Mouse (Mus musculus) heart, embryonic 16.5 days (tissue): ENCODE results near the gene Dlg2. TPM values are rescaled to one million over a fixed set of nuclear protein-coding genes. Genes with fewer than 3 reads are reported as not detected.

Source experiments
- ATAC-seq: fragments of 200-750 bp; cut with Nextera tagmentation; replicated peaks from 2 replicates; pipeline ENCODE4 v1.8.0; 2017; ENCODE audit warnings: moderate number of reproducible peaks; ENCODE audit not compliant: insufficient read depth, low FRiP score; ENCODE audit errors: extremely low read depth
- H3K27ac ChIP-seq: fragments of 300-500 bp; sonication (generic); 2 replicates; pipeline ENCODE4 v1.5.1; 2014; ENCODE audit warnings: mild to moderate bottlenecking, low read length, control low read depth, moderate library complexity
- H3K27me3 ChIP-seq: fragments of 300-500 bp; sonication (generic); 2 replicates; pipeline ENCODE4 v1.6.1; 2014; ENCODE audit warnings: low read length, mixed read lengths; ENCODE audit not compliant: control insufficient read depth, insufficient read depth
- H3K36me3 ChIP-seq: fragments of 300-500 bp; sonication (generic); 2 replicates; pipeline ENCODE4 v1.6.1; 2014; ENCODE audit not compliant: control insufficient read depth, insufficient read depth
- H3K4me1 ChIP-seq: fragments of 300-500 bp; sonication (generic); 2 replicates; pipeline ENCODE4 v1.6.1; 2014; ENCODE audit warnings: low read length, mixed read lengths; ENCODE audit not compliant: control insufficient read depth, insufficient read depth
- H3K4me2 ChIP-seq: fragments of 300-500 bp; sonication (generic); 2 replicates; pipeline ENCODE4 v1.6.1; 2014; ENCODE audit warnings: low read depth, mild to moderate bottlenecking, control low read depth, low read length
- H3K4me3 ChIP-seq: fragments of 300-500 bp; sonication (generic); 2 replicates; pipeline ENCODE4 v1.5.1; 2014; ENCODE audit warnings: mild to moderate bottlenecking, control low read depth, low read length
- H3K9ac ChIP-seq: fragments of 300-500 bp; sonication (generic); 2 replicates; pipeline ENCODE4 v1.6.1; 2014; ENCODE audit warnings: low read length, control low read depth
- H3K9me3 ChIP-seq: fragments of 300-500 bp; sonication (generic); replicated peaks from 2 replicates; pipeline ENCODE4 v1.6.1; 2016; ENCODE audit warnings: low read length; ENCODE audit not compliant: control insufficient read depth
- WGBS: fragments of 180-500 bp; shearing (Covaris S2); extraction: QIAGEN DNeasy Blood & Tissue Kit; methylation state at CpG from one replicate; pipeline ENCODE4 v1.1.7; 2014; 5-methylcytosine and 5-hydroxymethylcytosine counted together
- polyA plus RNA-seq: library from polyadenylated mRNA; unstranded; fragments of >200 nt; fragmentation: Nextera tagmentation; extraction: Ambion mirVana; gene quantifications from 2 replicates; pipeline ENCODE4 v1.2.1, GENCODE M21; 2015

Dlg2 gene
- polyA plus RNA-seq, 1 experiment from 2014 or later: 7.7 TPM

- no peaks in the 10 kb centered on the region for H3K4me1 ChIP-seq
- H3K4me2 ChIP-seq: no peak overlapping the region
- no peak overlapping the region for H3K27ac ChIP-seq
- H3K9ac ChIP-seq: no peak overlapping the region
- no peak for ATAC-seq
- no peaks in the 10 kb centered on the region for H3K36me3 ChIP-seq
- 53% methylated on average over 1 of the region's 1 CpGs for WGBS
- no peaks in the 10 kb centered on the region for H3K27me3 ChIP-seq
- no peak overlapping the region for H3K4me3 ChIP-seq
- no peaks in the 10 kb centered on the region for H3K9me3 ChIP-seq
Observed at GRCm38 (mm10) chr7:92319469-92319868, 1843.0 kb downstream of the Dlg2 start.

GRCm38 (mm10) chr7:92320181-92320580 is 1843.7 kb downstream of the Dlg2 start:
- H3K9me3 ChIP-seq: no peaks in the 10 kb centered on the region
- no peak overlapping the region for H3K4me3 ChIP-seq
- no peak overlapping the region for H3K9ac ChIP-seq
- H3K4me1 ChIP-seq: no peaks in the 10 kb centered on the region
- H3K27me3 ChIP-seq: no peaks in the 10 kb centered on the region
- ATAC-seq: no peak
- no peak overlapping the region for H3K27ac ChIP-seq
- H3K4me2 ChIP-seq: no peak overlapping the region
- H3K36me3 ChIP-seq: no peaks in the 10 kb centered on the region

- H3K9ac ChIP-seq: no peak overlapping the region
- H3K4me3 ChIP-seq: no peak overlapping the region
- H3K27me3 ChIP-seq: no peaks in the 10 kb centered on the region
- H3K27ac ChIP-seq: no peak overlapping the region
- H3K36me3 ChIP-seq: no peaks in the 10 kb centered on the region
- H3K4me1 ChIP-seq: no peaks in the 10 kb centered on the region
- H3K9me3 ChIP-seq: no peaks in the 10 kb centered on the region
- WGBS: 54% methylated on average over 2 of the region's 2 CpGs
- no peak for ATAC-seq
- no peak overlapping the region for H3K4me2 ChIP-seq
Observed at GRCm38 (mm10) chr7:92321786-92322185, 1845.3 kb downstream of the Dlg2 start.

GRCm38 (mm10) chr7:92322342-92323069 is 1846.0 kb downstream of the Dlg2 start:
- Histone ChIP-seq H3K27me3 (no peaks in the 10 kb centered on the region), H3K4me3 (no peak overlapping the region), H3K36me3 (no peaks in the 10 kb centered on the region), H3K4me2 (no peak overlapping the region), H3K9ac (no peak overlapping the region), H3K27ac (no peak overlapping the region), H3K9me3 (no peaks in the 10 kb centered on the region), H3K4me1 (no peaks in the 10 kb centered on the region)
- ATAC-seq: no peak
- 73% methylated on average over 13 of the region's 13 CpGs for WGBS

DNA sequence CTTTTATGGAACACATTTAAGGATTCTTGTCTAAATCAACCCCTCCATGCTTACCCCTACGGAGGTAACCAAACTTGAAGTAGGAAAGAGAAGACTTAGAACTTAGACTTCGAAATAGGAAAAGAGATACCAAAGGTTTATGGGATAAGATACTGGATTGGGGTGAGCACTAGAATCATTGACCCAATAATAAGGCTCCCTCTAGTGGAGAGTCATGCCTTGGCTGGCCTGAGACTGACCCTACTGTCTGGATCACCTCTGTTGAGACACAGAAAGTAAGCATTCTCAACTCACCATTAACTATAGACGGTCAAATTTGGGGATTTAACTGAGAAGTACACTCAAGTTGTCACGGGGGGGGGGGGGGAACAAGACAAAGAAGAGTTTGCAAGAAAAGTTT is 1847.2 kb downstream of the Dlg2 start:
- Histone ChIP-seq H3K9ac (no peak overlapping the region), H3K9me3 (no peaks in the 10 kb centered on the region), H3K4me1 (no peaks in the 10 kb centered on the region), H3K4me2 (no peak overlapping the region), H3K27me3 (no peaks in the 10 kb centered on the region), H3K4me3 (no peak overlapping the region), H3K36me3 (no peaks in the 10 kb centered on the region), H3K27ac (no peak overlapping the region)
- 45% methylated on average over 4 of the region's 4 CpGs for WGBS
- ATAC-seq: no peak

DNA sequence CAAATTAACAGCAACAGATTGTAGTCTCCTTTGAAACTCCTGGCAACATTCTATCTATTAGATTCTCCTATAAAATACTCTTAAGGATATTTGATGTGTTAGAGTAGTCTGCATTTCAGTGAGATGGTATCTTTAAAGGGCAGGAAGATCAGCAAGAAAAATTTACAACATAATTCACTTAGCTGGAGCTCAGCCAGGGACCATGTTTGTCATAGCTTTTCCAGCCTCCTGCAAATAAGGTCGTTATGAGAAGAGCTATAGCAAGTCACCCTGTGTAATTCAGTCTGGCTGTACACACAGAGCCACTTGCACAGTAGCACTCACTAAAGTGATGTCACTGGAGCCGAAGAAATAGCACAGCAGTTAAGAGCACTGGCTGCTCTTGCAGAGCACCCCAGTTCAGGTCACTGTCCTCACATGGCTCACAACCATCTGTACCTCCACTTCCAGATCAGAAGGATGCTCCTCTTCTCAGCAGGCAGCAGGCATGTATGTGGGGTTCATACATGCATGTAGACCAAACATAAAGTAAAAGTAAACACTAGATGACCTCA is 1850.9 kb downstream of the Dlg2 start:
- Histone ChIP-seq H3K9ac (no peak overlapping the region), H3K4me1 (no peaks in the 10 kb centered on the region), H3K27me3 (no peaks in the 10 kb centered on the region), H3K9me3 (no peaks in the 10 kb centered on the region), H3K27ac (no peak overlapping the region), H3K4me3 (no peak overlapping the region), H3K4me2 (no peak overlapping the region), H3K36me3 (no peaks in the 10 kb centered on the region)
- 42% methylated on average over 2 of the region's 2 CpGs for WGBS
- ATAC-seq: no peak

DNA sequence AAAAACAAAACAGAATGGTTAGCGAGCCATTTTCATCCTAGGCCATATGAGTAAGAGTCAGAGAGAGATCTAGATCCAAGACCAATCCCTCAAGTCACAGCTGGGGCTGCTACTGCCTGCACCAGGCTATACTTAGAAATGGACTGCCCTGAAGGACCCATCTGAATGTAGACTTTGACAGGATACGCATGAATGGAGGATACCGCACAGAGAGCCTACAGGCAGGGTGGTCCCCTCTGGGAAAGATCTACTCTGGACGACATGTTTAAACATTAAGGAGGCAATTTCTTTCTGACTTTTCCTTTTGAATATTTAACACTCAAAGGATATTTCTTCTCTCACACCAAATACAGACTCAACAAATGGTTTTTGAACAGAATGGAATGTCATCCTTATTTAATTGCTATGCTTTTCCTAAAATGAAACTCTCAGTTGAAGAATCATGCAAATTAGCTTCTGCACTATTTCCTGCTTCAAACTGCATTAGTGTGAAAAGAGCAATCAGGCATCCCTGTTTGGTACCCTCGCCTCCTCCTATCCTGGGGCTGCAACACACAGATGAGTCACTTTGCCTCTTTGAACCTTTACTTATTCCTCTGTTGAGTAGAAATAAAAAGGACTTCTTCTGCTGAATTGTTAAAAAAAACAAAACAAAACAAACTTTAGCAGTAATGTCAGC is 1856.9 kb downstream of the Dlg2 start:
- no peaks in the 10 kb centered on the region for H3K36me3 ChIP-seq
- no peak overlapping the region for H3K4me2 ChIP-seq
- no peaks in the 10 kb centered on the region for H3K4me1 ChIP-seq
- no peak overlapping the region for H3K4me3 ChIP-seq
- 76% methylated on average over 5 of the region's 5 CpGs for WGBS
- H3K27ac ChIP-seq: no peak overlapping the region
- no peaks in the 10 kb centered on the region for H3K9me3 ChIP-seq
- no peaks in the 10 kb centered on the region for H3K27me3 ChIP-seq
- no peak overlapping the region for H3K9ac ChIP-seq
- ATAC-seq: no peak

DNA sequence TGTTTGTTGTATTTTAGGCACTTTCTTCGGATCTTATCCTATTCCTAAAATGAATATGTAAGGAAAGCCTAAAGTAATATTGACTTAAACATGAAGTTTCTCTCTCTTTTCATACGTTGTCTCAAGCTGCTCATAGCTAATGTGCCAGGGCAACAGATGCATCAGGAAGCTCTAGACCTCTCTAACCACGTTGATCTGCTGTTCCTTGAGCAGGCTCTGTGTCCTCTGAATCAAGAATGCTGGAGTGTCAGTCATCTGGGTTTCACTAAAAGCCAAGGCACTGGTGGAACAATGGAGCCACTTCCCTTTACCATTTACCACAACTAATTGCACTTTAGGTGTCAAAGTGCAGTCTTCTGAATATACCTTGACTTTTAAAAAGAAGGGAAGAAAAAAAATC is 1880.1 kb downstream of the Dlg2 start:
- no peaks in the 10 kb centered on the region for H3K4me1 ChIP-seq
- WGBS: 63% methylated on average over 3 of the region's 3 CpGs

GRCm38 (mm10) chr7:92363386-92363785 is 1886.9 kb downstream of the Dlg2 start:
- no peak overlapping the region for H3K4me2 ChIP-seq
- no peaks in the 10 kb centered on the region for H3K36me3 ChIP-seq
- H3K27me3 ChIP-seq: no peaks in the 10 kb centered on the region
- no peak for ATAC-seq
- H3K9ac ChIP-seq: no peak overlapping the region
- no peaks in the 10 kb centered on the region for H3K9me3 ChIP-seq
- H3K27ac ChIP-seq: no peak overlapping the region
- H3K4me3 ChIP-seq: no peak overlapping the region
- no peaks in the 10 kb centered on the region for H3K4me1 ChIP-seq
- WGBS: 64% methylated on average over 3 of the region's 3 CpGs

More for the DNA sequence above, 1880.1 kb downstream of the Dlg2 start:
- Histone ChIP-seq H3K27me3 (no peaks in the 10 kb centered on the region), H3K4me2 (no peak overlapping the region), H3K4me3 (no peak overlapping the region), H3K9ac (no peak overlapping the region), H3K9me3 (no peaks in the 10 kb centered on the region), H3K36me3 (no peaks in the 10 kb centered on the region), H3K27ac (no peak overlapping the region)
- ATAC-seq: no peak
